Mouse (Mus musculus): Measurements from ENCODE around the gene Tex9.
A peak's percentile ranks its signal among the peaks of the same experiment; 100 is the strongest.

DNA sequence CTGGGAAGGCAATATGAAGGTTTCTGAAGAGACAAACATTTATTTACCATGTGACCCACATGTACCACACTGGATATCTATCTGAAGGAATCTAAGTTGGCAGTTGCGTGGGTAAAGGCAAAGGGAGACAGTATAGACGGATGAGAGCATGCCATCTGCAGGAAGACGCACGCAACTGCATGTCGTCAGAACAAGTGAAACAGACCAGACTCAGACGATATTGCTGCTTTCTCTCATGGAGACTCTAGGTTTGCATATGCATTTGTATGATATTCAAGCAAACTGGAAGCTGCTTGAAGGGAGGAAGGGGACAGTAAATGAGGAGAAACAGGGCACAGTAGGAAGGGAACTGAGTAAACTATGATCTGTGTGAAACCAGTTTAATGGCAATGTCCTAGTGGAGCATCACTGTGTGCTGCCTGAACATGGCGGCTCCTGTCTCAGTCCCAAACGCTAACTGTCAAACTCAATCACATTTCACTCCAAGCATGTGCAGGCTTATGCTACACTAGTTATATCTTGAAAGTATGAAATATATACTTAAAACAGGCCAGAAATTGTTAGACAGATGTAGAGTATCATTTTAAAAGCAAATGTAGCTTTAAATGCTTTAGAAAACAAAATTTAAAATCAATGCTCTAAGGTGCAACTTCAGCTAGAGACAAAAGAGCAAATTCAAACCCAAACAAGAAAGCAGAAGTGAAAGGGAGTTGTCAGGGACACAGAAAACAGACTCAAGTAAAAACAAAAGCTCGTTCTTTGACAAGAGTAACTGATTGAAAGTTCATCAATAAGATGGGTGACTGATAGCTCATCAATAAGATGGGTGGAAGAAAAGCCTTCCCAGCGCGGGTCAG, 24.2 kb downstream of the Tex9 start:
- TF ChIP-seq CTCF (conservative IDR thresholded peaks at IDR 0.05; ENCODE audit: low read length), result peak; percentile 73
- no peak for TF ChIP-seq POU5F1 (IDR thresholded peaks at IDR 0.05; ENCODE audit: borderline replicate concordance, low read length)
- TF ChIP-seq NANOG (IDR thresholded peaks at IDR 0.05; ENCODE audit: borderline replicate concordance, low read length), result no peak

All from E14TG2a.4 (cell line).